32 mouse cellular contexts compared by ENCODE assay signal in the genomic region with DNA sequence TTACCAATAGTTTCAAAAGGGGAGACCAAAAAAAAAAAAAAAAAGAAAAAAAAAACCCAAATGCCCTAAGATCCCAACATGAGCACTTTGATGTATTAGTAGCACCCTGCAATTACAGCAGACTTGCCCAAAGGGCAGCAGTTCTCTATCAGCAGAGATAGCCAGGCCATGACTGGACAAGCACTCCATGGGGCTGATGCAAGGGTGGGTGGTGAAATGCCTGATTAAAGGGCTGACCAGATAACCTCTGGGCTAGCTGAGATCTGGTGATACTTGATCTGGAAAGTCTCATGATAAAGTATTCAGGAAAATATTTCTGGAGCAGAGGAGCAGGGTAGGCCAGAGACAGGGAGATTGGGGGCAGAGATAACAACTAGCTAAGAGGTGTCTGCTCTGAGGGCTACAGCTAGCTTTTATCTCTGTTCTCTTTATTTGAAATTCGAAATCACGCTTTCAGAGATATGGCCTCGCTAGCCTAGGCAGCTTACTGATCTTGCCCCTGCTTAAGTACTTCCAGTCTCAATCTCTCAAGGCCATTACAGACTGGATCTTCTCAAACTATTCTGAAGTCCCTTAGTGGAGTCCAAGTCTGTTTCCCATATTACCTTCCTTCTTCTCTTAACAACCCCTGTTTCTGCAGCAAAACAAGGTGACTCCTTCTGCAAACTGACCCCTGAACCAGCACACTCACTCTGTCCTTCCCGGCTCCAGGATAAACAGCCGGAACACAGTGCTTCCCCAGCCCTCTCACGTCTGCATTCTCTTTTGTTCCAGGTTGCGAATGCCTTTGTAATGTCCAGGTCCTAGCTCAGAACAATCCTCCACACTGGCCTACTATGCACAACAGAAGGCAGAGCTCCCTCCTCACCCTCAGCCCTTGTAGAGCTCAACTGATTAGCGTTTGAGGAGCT. TPM values are rescaled to one million over a fixed set of nuclear protein-coding genes. Genes with fewer than 3 reads are reported as not detected.
DNase-seq lines count a peak whose midpoint lies in the region; ATAC-seq and TF ChIP-seq lines count a peak whose summit lies in the region.
"Had no signal": no experiment of that assay in that cellular context is flagged by ENCODE, and none has a peak within 500 bp of the region (broad histone marks: within the 10 kb centered on the region; RNA-seq: fewer than 3 reads in every experiment).

No protein-coding gene starts in this region.

- TF ChIP-seq POLR2A in MEL (IDR thresholded peaks at IDR 0.05; ENCODE audit: control insufficient read depth in 1 of 2, insufficient read depth in 1 of 2, low read depth in 1 of 2, low read length in 2 of 2, poor library complexity in 1 of 2), result no peak

- peaks cover 0 to 6% of the 10 kb centered on the region in 2 experiments; a peak in 2 of 4 replicates for H3K4me1 ChIP-seq in MEL (ENCODE audit: control insufficient read depth in 1 of 2, insufficient read depth in 2 of 2, low read length in 2 of 2)
- H3K4me1 ChIP-seq in liver, embryonic 15.5 days (replicated peaks), result peaks cover 12% of the 10 kb centered on the region; the same call in 1 of the 2 replicates
- H3K4me1 ChIP-seq: embryonic facial prominence, embryonic 12.5 days; embryonic facial prominence, embryonic 15.5 days had no signal

- H3K9me3 ChIP-seq in MEL (replicated peaks; ENCODE audit: insufficient read depth, low read length), result no peaks in the 10 kb centered on the region
- no peaks in the 10 kb centered on the region for H3K9me3 ChIP-seq in liver, embryonic 15.5 days (replicated peaks)
- H3K9me3 ChIP-seq: embryonic facial prominence, embryonic 12.5 days; embryonic facial prominence, embryonic 15.5 days; heart, embryonic 10.5 days; heart, embryonic 13.5 days had no signal

- no peaks in the 10 kb centered on the region for H3K27me3 ChIP-seq in MEL (ENCODE audit: control insufficient read depth in 1 of 2, insufficient read depth in 2 of 2, low read length in 2 of 2)
- H3K27me3 ChIP-seq in liver, embryonic 15.5 days, result no peaks in the 10 kb centered on the region
- H3K27me3 ChIP-seq: embryonic facial prominence, embryonic 12.5 days; embryonic facial prominence, embryonic 15.5 days had no signal

- H3K36me3 ChIP-seq in MEL (ENCODE audit: control insufficient read depth in 1 of 2, insufficient read depth in 2 of 2, low read length in 2 of 2), result no peaks in the 10 kb centered on the region; a peak in 1 of 4 replicates
- H3K36me3 ChIP-seq in liver, embryonic 15.5 days (replicated peaks), result no peaks in the 10 kb centered on the region
- H3K36me3 ChIP-seq: embryonic facial prominence, embryonic 12.5 days; embryonic facial prominence, embryonic 15.5 days; heart, embryonic 10.5 days; heart, embryonic 13.5 days had no signal

- H3K4me3 ChIP-seq in MEL (ENCODE audit: control insufficient read depth in 1 of 2, insufficient read depth in 1 of 2, low read depth in 2 of 2, low read length in 2 of 2), result no peak overlapping the region
- H3K4me3 ChIP-seq in liver, embryonic 15.5 days (replicated peaks), result no peak overlapping the region
- H3K4me3 ChIP-seq: embryonic facial prominence, embryonic 12.5 days; embryonic facial prominence, embryonic 15.5 days; heart, adult 2 months; heart, embryonic 10.5 days; heart, embryonic 13.5 days had no signal

- DNase-seq in MEL (ENCODE audit: low read depth, low spot score) (no peak), ZHBTc4 (ENCODE audit: low read depth, low spot score) (peak; percentile 15)
- DNase-seq in yolk sac, embryonic 10.5 days (ENCODE audit: low spot score), result peak; percentile 51
- no peak for DNase-seq in cerebellum, postnatal 36 days
- DNase-seq in spleen, postnatal 14 days (ENCODE audit: low spot score in 2 of 2), result no peak
- DNase-seq: adrenal gland, postnatal 10 days; adrenal gland, postnatal 36 days; cerebellum, adult 18-20 months; cerebellum, adult 9-10 months; cerebellum, postnatal 14 days; gastrocnemius, postnatal 10 days; gastrocnemius, postnatal 36 days; heart, adult 2 months; heart, postnatal 14 days; heart, postnatal 4 days had no signal

- no peak overlapping the region for H3K27ac ChIP-seq in MEL (ENCODE audit: control insufficient read depth, low read depth, low read length)
- H3K27ac ChIP-seq in liver, embryonic 15.5 days (replicated peaks), result 0 out of 2 replicates have a peak overlapping the region, but pooled peaks have one; percentile 14
- H3K27ac ChIP-seq: embryonic facial prominence, embryonic 12.5 days; embryonic facial prominence, embryonic 15.5 days; heart, adult 2 months; heart, embryonic 10.5 days; heart, embryonic 13.5 days; hindbrain, embryonic 14.5 days; hindbrain, postnatal 0 days had no signal

- 46% methylated on average over 8 of the region's 8 CpGs for WGBS in liver, embryonic 15.5 days (ENCODE audit: insufficient replicate concordance)

- peak; percentile 60 for ATAC-seq in liver, embryonic 15.5 days (ENCODE audit: insufficient read depth)
- ATAC-seq: CD4-positive, CD25-positive, alpha-beta regulatory T cell, adult 4 months; forebrain, embryonic 16.5 days; hindbrain, postnatal 0 days had no signal

- TF ChIP-seq EP300 in MEL (IDR thresholded peaks at IDR 0.05; ENCODE audit: low read depth in 1 of 2, low read length in 2 of 2), result no peak

- TF ChIP-seq CTCF in MEL (IDR thresholded peaks at IDR 0.05 in 2 of 3, conservative IDR thresholded peaks at IDR 0.05 in 1 of 3; ENCODE audit: control insufficient read depth in 1 of 3, insufficient read depth in 1 of 3, low read depth in 2 of 3, low read length in 3 of 3, poor library complexity in 1 of 3, severe bottlenecking in 1 of 3), result no peak

- no peaks in the 10 kb centered on the region for H3K79me2 ChIP-seq in MEL (ENCODE audit: control insufficient read depth, insufficient read depth, low read length, poor library complexity)

- no peak for TF ChIP-seq RAD21 in MEL (IDR thresholded peaks at IDR 0.05; ENCODE audit: low read depth, low read length)

- H3K4me2 ChIP-seq in liver, embryonic 15.5 days, result no peak overlapping the region
- H3K4me2 ChIP-seq: embryonic facial prominence, embryonic 12.5 days; embryonic facial prominence, embryonic 15.5 days; heart, embryonic 13.5 days; hindbrain, embryonic 14.5 days had no signal

- no peak overlapping the region for H3K9ac ChIP-seq in MEL (ENCODE audit: control insufficient read depth, low read depth, low read length, poor library complexity, severe bottlenecking)
- no peak overlapping the region for H3K9ac ChIP-seq in liver, embryonic 15.5 days
- H3K9ac ChIP-seq: embryonic facial prominence, embryonic 12.5 days; embryonic facial prominence, embryonic 15.5 days; heart, embryonic 13.5 days; hindbrain, embryonic 14.5 days had no signal

TF ChIP-seq in MEL, 35 proteins besides CTCF, POLR2A, EP300 and RAD21:
- TF ChIP-seq ETS1 (IDR thresholded peaks at IDR 0.05; ENCODE audit: low read depth, low read length) (no peak), GATA1 (IDR thresholded peaks at IDR 0.05; ENCODE audit: low read depth, low read length) (peak; percentile 75)

RNA-seq across cellular contexts. Expression of gene Nlgn3, which starts 27.3 kb away (rescaled TPM):
- 0.03 and 0.04 TPM in 2 replicates for total RNA-seq in MEL (2012; rRNA removed)
- polyA plus RNA-seq in MEL (2012; ENCODE audit: insufficient read depth in 1 of 2, insufficient read length in 2 of 2, low read depth in 1 of 2, low replicate concordance in 2 of 2, missing spikeins in 1 of 2), result under 1 TPM in 1 of 2 experiments, not detected in 1; 0.15 TPM
- polyA plus RNA-seq in liver, embryonic 15.5 days (2015; fragmentation: Nextera tagmentation; extraction: Ambion mirVana), result 0.06 and 0.08 TPM in 2 replicates
- total RNA-seq: common myeloid progenitor, adult 5-6 weeks; granulocyte monocyte progenitor cell, adult 5-6 weeks had no signal
- polyA plus RNA-seq: C2C12 had no signal

RNA-seq across cellular contexts. Expression of gene Gjb1, which starts 49.9 kb away (rescaled TPM):
- total RNA-seq in MEL (2012; rRNA removed), result not detected in 2 replicates
- not detected for polyA plus RNA-seq in MEL (2012; ENCODE audit: insufficient read depth in 1 of 2, insufficient read length in 2 of 2, low read depth in 1 of 2, low replicate concordance in 2 of 2, missing spikeins in 1 of 2)
- 111 and 148 TPM in 2 replicates for polyA plus RNA-seq in liver, embryonic 15.5 days (2015; fragmentation: Nextera tagmentation; extraction: Ambion mirVana)
- total RNA-seq: adrenal gland, adult 18-20 months; common myeloid progenitor, adult 5-6 weeks; granulocyte monocyte progenitor cell, adult 5-6 weeks; heart, adult 2 months; heart, postnatal 14 days; heart, postnatal 4 days had no signal
- polyA plus RNA-seq: C2C12; CD4-positive, CD25-positive, alpha-beta regulatory T cell, adult 4 months; embryonic facial prominence, embryonic 12.5 days; forebrain, embryonic 11.5 days had no signal

RNA-seq across cellular contexts. Expression of gene Med12, which starts 52.4 kb away (rescaled TPM):
- total RNA-seq in MEL (2012; rRNA removed), result 20.9 and 23.1 TPM in 2 replicates
- polyA plus RNA-seq in MEL (2012; ENCODE audit: insufficient read depth in 1 of 2, insufficient read length in 2 of 2, low read depth in 1 of 2, low replicate concordance in 2 of 2, missing spikeins in 1 of 2), result 10 to 100 TPM in 1 of 2 experiments, not detected in 1; 68.0 TPM
- 21.4 and 23.1 TPM in 2 replicates for polyA plus RNA-seq in liver, embryonic 15.5 days (2015; fragmentation: Nextera tagmentation; extraction: Ambion mirVana)

RNA-seq across cellular contexts. Expression of gene Gm20489, which starts 57.4 kb away (rescaled TPM):
- not detected in 2 replicates for total RNA-seq in MEL (2012; rRNA removed)
- polyA plus RNA-seq in MEL (2012; ENCODE audit: insufficient read depth in 1 of 2, insufficient read length in 2 of 2, low read depth in 1 of 2, low replicate concordance in 2 of 2, missing spikeins in 1 of 2), result not detected
- polyA plus RNA-seq in liver, embryonic 15.5 days (2015; fragmentation: Nextera tagmentation; extraction: Ambion mirVana), result not detected in 2 replicates
- total RNA-seq: adrenal gland, adult 18-20 months; adrenal gland, postnatal 10 days; adrenal gland, postnatal 36 days; common myeloid progenitor, adult 5-6 weeks; gastrocnemius, adult 18-20 months; gastrocnemius, postnatal 10 days; gastrocnemius, postnatal 36 days; granulocyte monocyte progenitor cell, adult 5-6 weeks; heart, postnatal 14 days; heart, postnatal 4 days; hindbrain, postnatal 0 days had no signal
- polyA plus RNA-seq: C2C12; embryonic facial prominence, embryonic 12.5 days; embryonic facial prominence, embryonic 15.5 days; forebrain, embryonic 11.5 days; forebrain, embryonic 16.5 days; heart, adult 2 months; heart, embryonic 10.5 days; heart, embryonic 13.5 days; heart, embryonic 16.5 days; hindbrain, embryonic 11.5 days; hindbrain, embryonic 14.5 days; hindbrain, postnatal 0 days had no signal

RNA-seq across cellular contexts. Expression of gene Il2rg, which starts 58.2 kb away (rescaled TPM):
- 1.6 and 1.9 TPM in 2 replicates for total RNA-seq in MEL (2012; rRNA removed)
- 1 to 10 TPM in 1 of 2 experiments, not detected in 1; 3.5 TPM for polyA plus RNA-seq in MEL (2012; ENCODE audit: insufficient read depth in 1 of 2, insufficient read length in 2 of 2, low read depth in 1 of 2, low replicate concordance in 2 of 2, missing spikeins in 1 of 2)
- polyA plus RNA-seq in liver, embryonic 15.5 days (2015; fragmentation: Nextera tagmentation; extraction: Ambion mirVana), result 9.4 and 9.6 TPM in 2 replicates

Comparison
In these comparisons a context has a peak if more than half of its experiments do, and no peak if none do; other contexts are left out.
1. DNase-seq: peak in ZHBTc4 (single experiment) and yolk sac, embryonic 10.5 days (single experiment); none in MEL (single experiment), cerebellum, postnatal 36 days (0 of 2) and spleen, postnatal 14 days (0 of 2).
2. RNA of gene Gjb1, which starts 49.9 kb away (polyA plus RNA-seq): 111 to 148 TPM in liver, embryonic 15.5 days; not detected in MEL; every median in the first group is over 100 times any median in the second.